Comparison of ENCODE assay signal across 9 mouse cellular contexts in the genomic region with DNA sequence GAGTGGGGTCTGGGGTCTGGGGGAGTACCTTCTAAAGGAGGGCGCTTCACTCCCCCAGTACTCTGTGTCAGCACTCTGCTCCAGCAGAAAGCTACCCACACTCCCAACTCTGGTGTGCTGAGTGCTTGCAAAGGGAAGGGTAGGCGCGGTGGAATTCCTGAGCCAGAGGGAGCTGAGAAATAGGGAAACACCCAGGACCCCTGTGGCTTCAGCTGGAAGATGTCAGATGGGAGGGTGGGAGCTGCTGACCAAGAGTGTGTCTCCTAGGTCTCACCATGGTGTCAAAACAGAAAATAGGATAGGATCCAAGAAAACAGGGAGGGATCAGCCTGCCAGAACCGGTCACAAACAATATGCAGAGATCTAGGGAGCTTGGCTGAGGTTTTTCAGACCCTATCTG. TPM values are rescaled to one million over a fixed set of nuclear protein-coding genes. Genes with fewer than 3 reads are reported as not detected.
DNase-seq lines count a peak whose midpoint lies in the region; ATAC-seq and TF ChIP-seq lines count a peak whose summit lies in the region.
"Had no signal": no experiment of that assay in that cellular context is flagged by ENCODE, and none has a peak within 500 bp of the region (broad histone marks: within the 10 kb centered on the region; RNA-seq: fewer than 3 reads in every experiment).

No protein-coding gene starts in this region.

- TF ChIP-seq POLR2A in limb, embryonic 14.5 days (IDR thresholded peaks at IDR 0.05; ENCODE audit: borderline replicate concordance, extremely low read depth, insufficient read depth, insufficient read length) = no peak

- H3K9me3 ChIP-seq in limb, embryonic 14.5 days (ENCODE audit: control insufficient read depth, low read length) = no peaks in the 10 kb centered on the region
- no peaks in the 10 kb centered on the region for H3K9me3 ChIP-seq in stomach, embryonic 16.5 days (replicated peaks; ENCODE audit: control insufficient read depth, low read length)

- peak overlapping the region; percentile 60 for H3K4me3 ChIP-seq in limb, embryonic 14.5 days (replicated peaks; ENCODE audit: low read length)
- H3K4me3 ChIP-seq in stomach, embryonic 16.5 days (replicated peaks; ENCODE audit: low read length) = peak overlapping the region; percentile 81

- DNase-seq in layer of hippocampus, adult 8-10 months (ENCODE audit: low spot score in 2 of 2) = peak; percentile 5 to 19
- no peak for DNase-seq in layer of hippocampus, postnatal 36 days
- DNase-seq in adipocyte (ENCODE audit: low spot score) = peak; percentile 11
- DNase-seq in limb, embryonic 14.5 days (ENCODE audit: low spot score) = peak; percentile 6
- DNase-seq in retina, embryonic 14.5 days (ENCODE audit: low spot score) = no peak
- DNase-seq in kidney, adult 18-20 months = no peak

- no peak overlapping the region for H3K27ac ChIP-seq in limb, embryonic 14.5 days (replicated peaks; ENCODE audit: low read depth, low read length)
- H3K27ac ChIP-seq in stomach, embryonic 16.5 days (ENCODE audit: low read length) = peak overlapping the region; percentile 83

- ATAC-seq in erythroblast, adult 5-6 weeks (replicated peaks; ENCODE audit: low FRiP score, poor library complexity, severe bottlenecking) = 0 out of 2 replicates have a peak, but pooled peaks have one; percentile 2
- ATAC-seq in limb, embryonic 14.5 days (ENCODE audit: low FRiP score, low read depth) = peak; percentile 60
- no peak; the same call in 1 of the 2 replicates for ATAC-seq in stomach, embryonic 16.5 days (ENCODE audit: insufficient read depth, low FRiP score)

- H3K36me3 ChIP-seq in limb, embryonic 14.5 days (ENCODE audit: control insufficient read depth, insufficient read depth, low read length) = no peaks in the 10 kb centered on the region
- H3K36me3 ChIP-seq in stomach, embryonic 16.5 days (ENCODE audit: control insufficient read depth, insufficient read depth, low read length) = no peaks in the 10 kb centered on the region

- H3K4me2 ChIP-seq in limb, embryonic 14.5 days (replicated peaks; ENCODE audit: low read depth, low read length, severe bottlenecking) = peak overlapping the region; percentile 89
- peak overlapping the region; percentile 66 for H3K4me2 ChIP-seq in stomach, embryonic 16.5 days (ENCODE audit: low read depth, low read length)

- H3K27me3 ChIP-seq in limb, embryonic 14.5 days (ENCODE audit: control insufficient read depth, insufficient read depth, low read length) = no peaks in the 10 kb centered on the region
- no peaks in the 10 kb centered on the region for H3K27me3 ChIP-seq in stomach, embryonic 16.5 days (ENCODE audit: control insufficient read depth, insufficient read depth, low read length)

- WGBS in limb, embryonic 14.5 days = 5% methylated on average over 4 of the region's 4 CpGs
- 12% methylated on average over 4 of the region's 4 CpGs for WGBS in stomach, embryonic 16.5 days

- H3K4me1 ChIP-seq in limb, embryonic 14.5 days (ENCODE audit: control insufficient read depth, insufficient read depth, low read length) = no peaks in the 10 kb centered on the region
- H3K4me1 ChIP-seq in stomach, embryonic 16.5 days (ENCODE audit: control insufficient read depth, insufficient read depth, low read length) = peaks cover 5% of the 10 kb centered on the region

- H3K9ac ChIP-seq in limb, embryonic 14.5 days (ENCODE audit: low read depth, low read length, severe bottlenecking) = peak overlapping the region; percentile 55
- peak overlapping the region; percentile 82 for H3K9ac ChIP-seq in stomach, embryonic 16.5 days (ENCODE audit: low read length)

RNA-seq across cellular contexts. Expression of gene Cd55, which starts 0.3 kb away (rescaled TPM):
- total RNA-seq in layer of hippocampus, adult 8-10 months (2022) = 1 to 10 TPM; 4.1 to 7.8 (median 4.7) TPM
- 1 to 10 TPM; 6.4 to 6.8 TPM for total RNA-seq in layer of hippocampus, postnatal 36 days (2021)
- total RNA-seq in erythroblast, adult 5-6 weeks (2015; ENCODE audit: low replicate concordance) = 51.5 and 52.9 TPM in 2 replicates
- total RNA-seq in erythroblast, adult 5-6 weeks (2017; ENCODE audit: low replicate concordance) = 28.6 and 29.1 TPM in 2 replicates
- 10.6 and 12.8 TPM in 2 replicates for polyA plus RNA-seq in limb, embryonic 14.5 days (2012; rRNA removed)
- 12.5 and 14.6 TPM in 2 replicates for polyA plus RNA-seq in limb, embryonic 14.5 days (2014; fragmentation: Nextera tagmentation; extraction: Ambion mirVana)
- polyA plus RNA-seq in stomach, embryonic 16.5 days (2015; fragmentation: Nextera tagmentation; extraction: Ambion mirVana) = 53.9 and 55.3 TPM in 2 replicates

RNA-seq across cellular contexts. Expression of gene Cd55b, which starts 40.1 kb away (rescaled TPM):
- not detected for total RNA-seq in layer of hippocampus, adult 8-10 months (2022)
- total RNA-seq in layer of hippocampus, postnatal 36 days (2021) = under 1 TPM in 1 of 2 experiments, not detected in 1; 0.71 TPM
- 3.1 TPM in 1 of 2 replicates, not detected in the other for total RNA-seq in erythroblast, adult 5-6 weeks (2015; ENCODE audit: low replicate concordance)
- not detected in 2 replicates for total RNA-seq in erythroblast, adult 5-6 weeks (2017; ENCODE audit: low replicate concordance)
- polyA plus RNA-seq in limb, embryonic 14.5 days (2012; rRNA removed) = not detected in 2 replicates
- polyA plus RNA-seq in limb, embryonic 14.5 days (2014; fragmentation: Nextera tagmentation; extraction: Ambion mirVana) = not detected in 2 replicates
- polyA plus RNA-seq in stomach, embryonic 16.5 days (2015; fragmentation: Nextera tagmentation; extraction: Ambion mirVana) = 0.21 and 0.29 TPM in 2 replicates
- total RNA-seq: hematopoietic stem cell, adult 5-6 weeks had no signal

Comparison
In these comparisons a context has a peak if more than half of its experiments do, and no peak if none do; other contexts are left out.
1. DNase-seq: peak in layer of hippocampus, adult 8-10 months (2 of 2), adipocyte (single experiment) and limb, embryonic 14.5 days (single experiment); none in layer of hippocampus, postnatal 36 days (0 of 2), retina, embryonic 14.5 days (single experiment) and kidney, adult 18-20 months (single experiment).